Mouse (Mus musculus): ENCODE measurements at regions not wholly inside any gene's neighbourhood (a gene's known extent, or its start where the extent isn't known, plus 50 kb on each side); places are given as distances from the start of the nearest gene placed in this dataset.

DNA sequence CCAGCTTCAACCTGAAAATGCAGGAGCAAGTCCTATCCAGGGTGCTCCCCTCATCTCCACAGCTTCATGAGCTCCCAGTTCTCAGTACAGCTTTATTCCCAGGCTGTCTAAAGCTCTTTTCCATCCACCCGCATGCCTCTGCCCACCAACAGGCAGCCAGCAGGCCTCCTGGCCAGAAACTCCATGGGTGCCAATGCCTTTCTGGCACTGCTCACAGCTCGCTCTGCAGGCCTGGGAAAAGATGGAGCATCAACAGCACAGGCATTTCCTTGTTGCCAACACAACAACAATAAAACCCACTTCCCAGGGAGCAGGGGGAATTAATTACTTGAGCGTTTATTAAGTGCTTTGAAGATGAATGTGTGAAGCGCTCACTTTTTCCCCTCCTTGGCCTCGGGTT is 117.0 kb upstream of the Tbx3 start:
- H3K27ac ChIP-seq: no peak overlapping the region
- 26% methylated on average over 5 of the region's 5 CpGs for WGBS
- H3K9ac ChIP-seq: no peak overlapping the region
- no peak for ATAC-seq (ENCODE audit: insufficient number of reproducible peaks, low FRiP score, low TSS enrichment, low read depth)
- H3K9me3 ChIP-seq: no peaks in the 10 kb centered on the region
- peaks cover 14% of the 10 kb centered on the region for H3K4me1 ChIP-seq
- H3K27me3 ChIP-seq: peaks cover 4% of the 10 kb centered on the region
- no peaks in the 10 kb centered on the region for H3K36me3 ChIP-seq
- H3K4me2 ChIP-seq: no peak overlapping the region
- H3K4me3 ChIP-seq: no peak overlapping the region

DNA sequence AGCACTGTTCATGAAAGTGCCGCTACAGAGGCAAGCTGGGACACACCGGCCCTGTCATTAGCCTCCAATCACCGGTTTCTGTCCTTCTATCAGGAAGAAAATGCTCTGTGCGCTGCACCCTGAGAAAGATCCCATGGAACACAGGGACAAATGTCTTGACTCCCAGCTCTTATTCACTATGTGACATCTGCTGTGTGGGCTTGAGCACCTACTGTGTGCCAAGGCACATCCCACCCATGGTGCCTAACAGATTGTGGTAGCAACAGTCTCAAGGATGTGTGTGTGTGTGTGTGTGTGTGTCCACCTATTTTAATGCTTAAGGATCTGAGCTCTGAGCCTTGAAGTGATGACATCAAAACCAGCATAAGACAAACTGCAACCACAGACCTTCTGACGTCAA is 113.4 kb upstream of the Tbx3 start:
- Histone ChIP-seq H3K27me3 (peaks cover 5% of the 10 kb centered on the region), H3K9me3 (no peaks in the 10 kb centered on the region), H3K27ac (no peak overlapping the region), H3K36me3 (no peaks in the 10 kb centered on the region), H3K4me2 (no peak overlapping the region), H3K9ac (no peak overlapping the region), H3K4me3 (no peak overlapping the region), H3K4me1 (peaks cover 6% of the 10 kb centered on the region; the same call in 1 of the 2 replicates)
- ATAC-seq (ENCODE audit: insufficient number of reproducible peaks, low FRiP score, low TSS enrichment, low read depth): no peak
- WGBS: 29% methylated on average over 5 of the region's 5 CpGs

- H3K36me3 ChIP-seq: no peaks in the 10 kb centered on the region
- H3K9ac ChIP-seq: no peak overlapping the region
- H3K4me1 ChIP-seq: peaks cover 12% of the 10 kb centered on the region
- H3K9me3 ChIP-seq: no peaks in the 10 kb centered on the region
- WGBS: 93% methylated on average over 11 of the region's 11 CpGs
- H3K4me3 ChIP-seq: no peak overlapping the region
- no peak overlapping the region for H3K4me2 ChIP-seq
- peaks cover 25% of the 10 kb centered on the region for H3K27me3 ChIP-seq
- no peak for ATAC-seq (ENCODE audit: insufficient number of reproducible peaks, low FRiP score, low TSS enrichment, low read depth)
- no peak overlapping the region for H3K27ac ChIP-seq
Observed at GRCm38 (mm10) chr5:119559696-119560095, 110.8 kb upstream of the Tbx3 start.

- ATAC-seq (ENCODE audit: insufficient number of reproducible peaks, low FRiP score, low TSS enrichment, low read depth): no peak
- Histone ChIP-seq H3K27me3 (peaks cover 26% of the 10 kb centered on the region), H3K27ac (no peak overlapping the region), H3K9ac (no peak overlapping the region), H3K4me2 (no peak overlapping the region), H3K4me1 (peaks cover 12% of the 10 kb centered on the region), H3K4me3 (no peak overlapping the region), H3K36me3 (no peaks in the 10 kb centered on the region), H3K9me3 (no peaks in the 10 kb centered on the region)
- WGBS: 95% methylated on average over 5 of the region's 5 CpGs
Observed at GRCm38 (mm10) chr5:119560392-119560791, 110.1 kb upstream of the Tbx3 start.

DNA sequence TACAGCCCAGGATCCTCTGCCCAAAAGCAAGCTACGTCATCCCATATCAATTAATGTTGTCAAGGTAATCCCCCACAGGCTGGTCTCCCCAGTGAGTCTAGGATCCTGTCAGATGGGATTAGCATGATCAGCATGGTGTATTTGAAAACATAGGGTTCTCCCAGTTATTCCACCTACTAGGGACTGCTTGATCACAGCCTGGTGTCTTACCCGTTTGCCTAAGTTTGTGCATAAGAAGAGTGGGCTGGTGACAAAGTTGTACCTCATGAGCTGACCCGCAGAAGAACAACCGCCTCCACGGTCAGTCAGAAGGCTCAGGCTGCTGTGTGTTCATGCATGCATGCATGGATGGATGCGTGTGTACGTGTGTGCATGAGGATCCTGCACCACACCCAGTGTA is 108.9 kb upstream of the Tbx3 start:
- Histone ChIP-seq H3K9me3 (no peaks in the 10 kb centered on the region), H3K36me3 (no peaks in the 10 kb centered on the region), H3K9ac (no peak overlapping the region), H3K4me1 (peaks cover 12% of the 10 kb centered on the region), H3K4me2 (no peak overlapping the region), H3K4me3 (no peak overlapping the region), H3K27me3 (peaks cover 26% of the 10 kb centered on the region), H3K27ac (no peak overlapping the region)
- WGBS: 91% methylated on average over 7 of the region's 7 CpGs
- no peak for ATAC-seq (ENCODE audit: insufficient number of reproducible peaks, low FRiP score, low TSS enrichment, low read depth)

GRCm38 (mm10) chr5:119563510-119564351 is 106.7 kb upstream of the Tbx3 start:
- Histone ChIP-seq H3K27ac (no peak overlapping the region), H3K36me3 (no peaks in the 10 kb centered on the region), H3K4me1 (peaks cover 12% of the 10 kb centered on the region), H3K9me3 (no peaks in the 10 kb centered on the region), H3K4me3 (peak overlapping the region; percentile 10), H3K27me3 (peaks cover 26% of the 10 kb centered on the region), H3K4me2 (peak overlapping the region; percentile 33), H3K9ac (no peak overlapping the region)
- ATAC-seq (ENCODE audit: insufficient number of reproducible peaks, low FRiP score, low TSS enrichment, low read depth): peak; percentile 56; the same call in 1 of the 2 replicates
- 7% methylated on average over 33 of the region's 33 CpGs for WGBS

DNA sequence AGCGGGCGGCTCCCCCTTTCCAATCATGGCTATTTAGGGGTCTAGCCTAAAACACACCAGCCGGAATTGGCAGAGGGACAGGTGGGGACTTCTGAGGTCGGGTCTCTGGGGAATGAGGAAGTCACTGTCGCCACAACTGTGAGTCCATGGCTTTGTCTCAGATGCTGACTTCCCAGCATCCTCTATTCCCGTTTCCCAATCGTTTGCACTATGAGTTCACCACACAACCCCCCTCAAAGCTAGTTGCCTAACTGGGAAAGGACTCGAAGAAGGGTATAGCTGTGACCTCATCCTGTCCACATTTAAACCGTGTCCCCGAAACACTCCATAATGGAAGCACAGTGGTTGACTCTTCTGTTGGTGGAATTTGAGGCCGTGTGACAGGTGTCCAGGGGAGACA is 102.8 kb upstream of the Tbx3 start:
- no peak overlapping the region for H3K4me2 ChIP-seq
- no peak overlapping the region for H3K4me3 ChIP-seq
- H3K9ac ChIP-seq: no peak overlapping the region
- no peak overlapping the region for H3K27ac ChIP-seq
- H3K36me3 ChIP-seq: no peaks in the 10 kb centered on the region
- 80% methylated on average over 11 of the region's 11 CpGs for WGBS
- H3K9me3 ChIP-seq: 0 out of 2 replicates have a peak, but pooled peaks cover 4% of the 10 kb centered on the region
- peaks cover 12% of the 10 kb centered on the region for H3K4me1 ChIP-seq
- ATAC-seq (ENCODE audit: insufficient number of reproducible peaks, low FRiP score, low TSS enrichment, low read depth): no peak
- H3K27me3 ChIP-seq: peaks cover 21% of the 10 kb centered on the region

- Histone ChIP-seq H3K4me2 (no peak overlapping the region), H3K4me3 (no peak overlapping the region), H3K9me3 (0 out of 2 replicates have a peak, but pooled peaks cover 4% of the 10 kb centered on the region), H3K4me1 (no peaks in the 10 kb centered on the region), H3K27ac (no peak overlapping the region), H3K9ac (no peak overlapping the region), H3K27me3 (no peaks in the 10 kb centered on the region), H3K36me3 (no peaks in the 10 kb centered on the region)
- WGBS: 40% methylated on average over 8 of the region's 8 CpGs
- ATAC-seq (ENCODE audit: insufficient number of reproducible peaks, low FRiP score, low TSS enrichment, low read depth): no peak
Observed at GRCm38 (mm10) chr5:119570054-119570453, 100.4 kb upstream of the Tbx3 start.

- 91% methylated on average over 3 of the region's 3 CpGs for WGBS
- Histone ChIP-seq H3K27me3 (no peaks in the 10 kb centered on the region), H3K4me2 (no peak overlapping the region), H3K4me3 (no peak overlapping the region), H3K36me3 (no peaks in the 10 kb centered on the region), H3K9ac (no peak overlapping the region), H3K27ac (no peak overlapping the region), H3K4me1 (no peaks in the 10 kb centered on the region), H3K9me3 (0 out of 2 replicates have a peak, but pooled peaks cover 4% of the 10 kb centered on the region)
- ATAC-seq (ENCODE audit: insufficient number of reproducible peaks, low FRiP score, low TSS enrichment, low read depth): no peak
Observed at GRCm38 (mm10) chr5:119571644-119572043, 98.8 kb upstream of the Tbx3 start.

- H3K4me3 ChIP-seq: no peak overlapping the region
- H3K27me3 ChIP-seq: no peaks in the 10 kb centered on the region
- 0 out of 2 replicates have a peak, but pooled peaks cover 4% of the 10 kb centered on the region for H3K9me3 ChIP-seq
- no peaks in the 10 kb centered on the region for H3K4me1 ChIP-seq
- 26% methylated on average over 14 of the region's 14 CpGs for WGBS
- H3K27ac ChIP-seq: no peak overlapping the region
- no peak for ATAC-seq (ENCODE audit: insufficient number of reproducible peaks, low FRiP score, low TSS enrichment, low read depth)
- H3K4me2 ChIP-seq: no peak overlapping the region
- H3K36me3 ChIP-seq: no peaks in the 10 kb centered on the region
- H3K9ac ChIP-seq: no peak overlapping the region
Observed at GRCm38 (mm10) chr5:119575124-119575523, 95.3 kb upstream of the Tbx3 start.

DNA sequence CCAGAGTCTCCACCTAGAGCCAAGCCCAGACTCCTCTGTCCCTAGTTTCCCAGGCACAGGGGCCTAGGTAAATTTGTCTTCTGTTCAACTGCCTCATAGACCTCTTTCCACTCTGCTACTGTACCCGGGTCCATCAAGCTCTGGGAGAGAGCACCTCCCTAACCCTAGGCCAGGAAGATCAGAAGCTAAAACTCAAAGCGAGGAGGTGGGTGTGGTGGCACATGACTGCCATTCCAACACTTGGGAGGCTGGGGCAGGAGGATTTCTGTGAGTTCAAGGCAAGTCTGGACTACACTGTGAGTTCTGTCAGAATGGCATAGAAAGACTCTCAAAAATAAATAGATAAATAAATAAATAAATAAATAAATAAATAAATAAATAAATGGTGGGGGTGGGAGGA is 91.2 kb upstream of the Tbx3 start:
- 85% methylated on average over 2 of the region's 2 CpGs for WGBS
- H3K27me3 ChIP-seq: no peaks in the 10 kb centered on the region
- H3K9me3 ChIP-seq: no peaks in the 10 kb centered on the region
- H3K4me2 ChIP-seq: no peak overlapping the region
- ATAC-seq (ENCODE audit: insufficient number of reproducible peaks, low FRiP score, low TSS enrichment, low read depth): no peak
- H3K4me3 ChIP-seq: no peak overlapping the region
- no peak overlapping the region for H3K27ac ChIP-seq
- no peaks in the 10 kb centered on the region for H3K4me1 ChIP-seq
- no peaks in the 10 kb centered on the region for H3K36me3 ChIP-seq
- no peak overlapping the region for H3K9ac ChIP-seq

DNA sequence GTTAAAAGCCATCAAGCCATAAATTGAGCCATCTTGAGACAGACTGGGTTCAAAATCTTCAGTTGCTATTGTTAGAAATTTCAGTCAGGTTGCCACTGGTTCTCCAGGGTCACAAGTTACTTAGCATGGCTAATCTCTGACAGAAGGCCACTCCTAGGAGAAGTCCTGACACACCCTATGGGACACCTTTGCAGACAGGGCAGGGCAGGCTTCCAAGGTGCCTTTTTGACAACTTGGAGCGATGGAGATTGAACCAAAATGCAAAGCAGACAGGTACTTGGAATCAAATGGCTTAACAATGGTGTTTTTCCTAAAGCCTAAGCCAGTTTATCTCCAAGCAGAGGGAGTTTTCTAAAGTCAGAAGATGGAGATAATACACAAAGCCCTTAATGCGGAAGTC is 90.7 kb upstream of the Tbx3 start:
- H3K9me3 ChIP-seq: no peaks in the 10 kb centered on the region
- WGBS: 79% methylated on average over 2 of the region's 2 CpGs
- ATAC-seq (ENCODE audit: insufficient number of reproducible peaks, low FRiP score, low TSS enrichment, low read depth): no peak

More for the DNA sequence above, 90.7 kb upstream of the Tbx3 start:
- Histone ChIP-seq H3K4me2 (no peak overlapping the region), H3K4me1 (no peaks in the 10 kb centered on the region), H3K9ac (no peak overlapping the region), H3K27me3 (no peaks in the 10 kb centered on the region), H3K27ac (no peak overlapping the region), H3K4me3 (no peak overlapping the region), H3K36me3 (no peaks in the 10 kb centered on the region)
